Mouse (Mus musculus) spleen, postnatal 36 days (tissue): ENCODE data around the gene Prokr1.
"Not testable (repeated sequence)": the region's sequence is repeated elsewhere in the genome, so short reads cannot be mapped to it uniquely, and the experiment has no call there.

Experiments
- DNase-seq, 2 experiments: peaks; one replicate each; pipeline ENCODE4 v3.0.0; 2022; ENCODE audit warnings: low spot score in 2 of 2, mixed read lengths in 1 of 2

Gene Prokr1

DNA sequence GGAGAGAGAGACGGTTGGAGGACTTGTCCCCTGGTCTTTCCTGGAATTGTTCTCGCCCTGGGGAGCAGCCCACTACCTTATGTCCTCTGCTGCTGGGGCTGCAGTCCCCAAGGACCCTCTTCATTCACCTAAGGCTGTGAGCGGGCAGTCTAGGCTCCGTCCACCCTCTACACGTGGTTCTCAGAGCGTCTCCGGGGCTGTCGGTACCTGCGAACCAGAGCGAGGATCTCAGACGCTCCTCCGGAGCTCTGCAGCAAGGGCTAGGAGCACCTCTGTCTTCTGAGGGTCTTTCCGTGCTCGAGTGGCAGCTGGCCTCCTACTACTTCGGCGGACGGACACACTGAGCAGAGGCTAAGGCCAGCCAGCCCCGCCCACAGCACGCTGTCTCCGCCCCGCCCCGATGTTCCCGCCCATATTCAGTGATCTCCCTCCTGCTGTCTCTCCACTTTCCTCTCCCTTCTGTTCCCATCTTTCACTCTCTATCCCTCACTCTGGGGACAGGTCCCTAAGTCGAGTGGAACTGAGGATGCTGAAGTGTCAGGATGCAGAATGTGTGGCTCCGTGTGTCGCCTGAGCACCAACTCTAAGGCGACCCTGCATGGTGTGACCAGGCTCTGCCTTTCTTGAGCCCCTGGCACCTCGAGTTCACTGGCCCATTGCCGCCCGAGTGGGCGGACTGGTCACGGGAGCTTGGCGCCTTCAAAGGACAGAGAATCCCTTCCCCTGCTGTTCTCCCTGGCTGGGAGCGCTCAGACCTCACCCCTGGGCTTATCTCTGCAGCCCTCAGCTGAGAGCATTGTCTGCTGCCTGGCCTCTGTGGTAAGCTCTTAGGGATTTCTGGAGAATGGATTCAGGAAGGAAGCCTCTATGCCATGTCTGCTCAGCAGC is at the start of gene Prokr1:
Prokr1 (minus strand) TSS at position 350 of the 888 bp plus-strand sequence.
- peak; percentile 24 to 29 for DNase-seq

GRCm38 (mm10) chr6:87638134-87638660 is 47.7 kb upstream of the Prokr1 start:
- DNase-seq: no peak

DNA sequence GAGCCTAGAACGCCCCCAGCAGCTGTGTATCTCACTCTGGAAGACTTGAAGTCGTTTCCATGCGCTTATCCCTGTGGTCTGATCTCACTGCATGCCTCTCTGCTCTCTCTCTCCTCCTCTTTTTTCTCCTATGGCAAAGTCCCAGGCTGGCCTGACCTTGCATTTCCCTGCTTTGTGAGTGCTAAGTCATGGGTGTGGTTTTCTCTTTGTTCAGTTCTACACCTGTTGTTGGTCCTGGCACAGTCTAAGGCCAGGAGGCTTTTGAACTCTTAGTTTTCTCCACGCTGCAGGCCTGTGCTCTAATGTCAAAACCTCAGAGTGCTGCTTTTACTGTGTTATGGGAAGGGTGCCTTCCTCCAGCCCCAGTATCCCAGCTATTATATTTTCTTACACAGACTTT is 41.6 kb upstream of the Prokr1 start:
- no peak for DNase-seq

- DNase-seq: not testable (repeated sequence)
Observed at GRCm38 (mm10) chr6:87628936-87629335, 38.4 kb upstream of the Prokr1 start.

DNA sequence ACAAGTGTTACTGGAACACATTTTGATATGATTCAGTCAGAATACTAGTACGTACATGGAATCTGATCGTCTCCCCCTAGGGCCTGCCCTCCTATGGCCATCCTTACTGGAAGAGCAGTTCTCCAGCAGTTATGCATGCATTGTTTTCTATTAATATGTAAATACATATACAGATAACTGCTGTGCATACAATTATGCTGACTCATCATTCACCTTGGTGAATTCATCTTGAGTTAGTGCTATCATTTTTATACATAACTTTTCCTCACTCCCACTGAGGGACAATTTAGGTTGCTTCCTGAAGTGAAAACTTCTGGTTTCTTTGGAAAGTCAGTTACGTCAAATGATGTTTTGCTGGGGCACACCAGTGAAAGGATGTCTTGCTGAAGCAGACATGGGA is 32.6 kb upstream of the Prokr1 start:
- no peak for DNase-seq

- no peak for DNase-seq
Observed at GRCm38 (mm10) chr6:87621281-87621680, 30.7 kb upstream of the Prokr1 start.

GRCm38 (mm10) chr6:87618021-87618420 is 27.5 kb upstream of the Prokr1 start:
- DNase-seq: no peak

- no peak for DNase-seq
Observed at GRCm38 (mm10) chr6:87615696-87616083, 25.1 kb upstream of the Prokr1 start.

DNA sequence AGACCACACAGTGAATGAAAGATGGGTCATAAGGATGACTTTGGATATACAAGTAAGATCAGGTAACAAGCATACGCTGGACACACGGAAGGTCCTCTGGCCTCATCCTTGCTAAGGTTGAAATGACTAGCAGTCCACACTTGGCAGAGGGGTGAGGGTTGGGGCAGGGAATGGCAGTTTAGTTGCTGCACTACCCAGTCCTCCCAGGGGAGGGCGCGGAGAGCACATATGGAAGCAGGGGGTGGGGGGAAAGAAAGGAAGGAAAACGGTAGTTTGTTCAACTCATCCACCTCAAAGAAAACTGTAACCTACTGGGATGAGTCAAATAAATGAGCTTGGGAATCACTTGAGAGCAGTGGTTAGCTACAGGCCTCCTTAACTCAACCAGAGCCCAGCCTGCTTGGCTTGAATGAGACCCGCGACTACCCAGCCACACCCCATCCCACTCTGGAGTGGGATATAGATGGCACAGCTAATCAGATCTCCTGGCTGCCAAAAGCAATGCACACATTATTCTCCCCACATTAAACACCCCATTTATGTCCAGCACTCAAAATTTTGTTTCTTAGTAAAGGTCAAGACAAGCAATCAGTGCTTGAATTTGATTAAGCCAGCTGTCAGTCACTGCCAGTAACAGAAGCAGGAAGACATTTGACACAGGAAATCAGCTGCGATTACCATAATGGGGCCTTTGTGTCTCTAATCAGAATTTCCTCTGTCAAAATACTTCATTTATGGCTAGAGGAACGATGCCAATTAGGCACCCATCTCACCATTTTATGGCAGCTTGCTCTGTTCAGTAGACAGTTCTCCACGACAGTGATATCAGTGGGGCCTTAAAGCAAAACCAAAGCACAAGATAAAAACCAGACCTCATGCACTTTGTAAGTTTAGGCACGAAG is 24.5 kb upstream of the Prokr1 start:
- peak in 1 of 2 experiments; percentile 8 for DNase-seq

DNA sequence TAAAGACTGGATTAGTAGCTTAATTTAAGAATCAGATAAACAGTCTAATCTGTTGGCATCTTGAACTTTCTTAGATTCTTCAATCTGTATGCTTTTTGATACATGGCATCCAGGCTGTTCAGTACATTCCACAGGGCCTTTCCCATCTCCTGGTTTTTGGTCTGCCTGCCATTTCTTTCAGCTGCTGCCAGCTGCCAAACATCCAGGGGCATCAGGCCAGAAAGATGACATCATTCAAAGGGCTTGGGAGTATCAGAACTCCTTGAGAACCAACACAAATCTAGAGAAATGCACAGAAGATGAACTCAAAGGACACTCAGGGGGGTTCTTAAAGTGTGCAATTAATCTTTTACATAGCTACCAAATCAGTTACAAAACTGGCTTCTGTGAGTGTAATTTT is 9.3 kb upstream of the Prokr1 start:
- no peak for DNase-seq

DNA sequence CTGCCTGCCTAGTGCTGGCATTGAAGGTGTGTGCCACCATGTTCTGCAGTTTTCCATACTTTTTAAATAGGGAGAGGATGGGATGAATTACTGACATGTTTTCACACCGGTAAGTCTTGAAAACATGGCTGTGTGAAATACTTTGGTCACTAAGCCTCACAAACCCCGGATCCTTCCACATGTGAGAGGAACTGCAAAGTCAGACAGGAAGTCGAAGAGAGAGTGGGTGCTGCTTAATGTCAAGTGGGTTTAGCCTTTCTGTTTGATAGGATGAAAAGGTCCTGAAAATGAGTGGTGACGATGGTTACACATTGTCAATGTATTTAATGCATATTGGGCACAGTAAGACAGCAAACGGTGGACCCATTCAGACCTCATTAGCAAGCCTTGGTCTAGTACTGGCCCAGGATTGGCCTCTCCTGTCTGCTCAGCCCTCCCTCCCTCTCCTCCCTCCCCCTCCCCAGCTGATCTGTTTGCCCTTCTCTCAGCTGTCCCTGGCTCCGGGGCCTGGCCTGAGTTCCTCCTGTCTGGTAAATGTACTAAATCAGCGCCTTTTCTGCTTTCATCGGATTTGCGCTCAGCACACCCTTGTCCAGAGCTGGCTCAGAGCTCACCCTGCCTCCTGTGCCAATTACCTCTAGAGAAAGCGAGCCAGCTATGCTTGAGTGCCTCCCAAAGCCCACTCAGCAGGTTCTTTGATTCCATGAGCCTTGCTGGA is 6.7 kb upstream of the Prokr1 start:
- no peak for DNase-seq

DNA sequence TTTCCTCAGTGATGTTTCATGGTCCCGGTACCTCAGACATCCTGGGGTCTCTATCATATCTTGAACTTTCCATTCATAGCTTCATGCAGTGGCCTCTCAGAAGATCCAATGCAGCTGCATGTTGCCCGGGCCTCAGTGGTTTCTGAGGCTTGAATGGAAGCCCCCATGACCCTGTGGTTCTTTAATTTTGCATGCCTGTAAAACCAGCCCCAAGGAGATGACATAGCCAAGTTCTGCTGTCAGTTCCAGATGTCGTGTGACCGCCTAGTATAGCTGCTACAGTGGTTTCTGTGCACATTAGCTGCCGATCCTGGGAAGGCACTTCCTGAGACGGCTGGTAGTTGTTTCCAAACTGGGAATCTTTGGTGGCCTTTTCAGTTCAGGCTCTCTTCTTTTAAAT is 3.6 kb upstream of the Prokr1 start:
- no peak for DNase-seq

DNA sequence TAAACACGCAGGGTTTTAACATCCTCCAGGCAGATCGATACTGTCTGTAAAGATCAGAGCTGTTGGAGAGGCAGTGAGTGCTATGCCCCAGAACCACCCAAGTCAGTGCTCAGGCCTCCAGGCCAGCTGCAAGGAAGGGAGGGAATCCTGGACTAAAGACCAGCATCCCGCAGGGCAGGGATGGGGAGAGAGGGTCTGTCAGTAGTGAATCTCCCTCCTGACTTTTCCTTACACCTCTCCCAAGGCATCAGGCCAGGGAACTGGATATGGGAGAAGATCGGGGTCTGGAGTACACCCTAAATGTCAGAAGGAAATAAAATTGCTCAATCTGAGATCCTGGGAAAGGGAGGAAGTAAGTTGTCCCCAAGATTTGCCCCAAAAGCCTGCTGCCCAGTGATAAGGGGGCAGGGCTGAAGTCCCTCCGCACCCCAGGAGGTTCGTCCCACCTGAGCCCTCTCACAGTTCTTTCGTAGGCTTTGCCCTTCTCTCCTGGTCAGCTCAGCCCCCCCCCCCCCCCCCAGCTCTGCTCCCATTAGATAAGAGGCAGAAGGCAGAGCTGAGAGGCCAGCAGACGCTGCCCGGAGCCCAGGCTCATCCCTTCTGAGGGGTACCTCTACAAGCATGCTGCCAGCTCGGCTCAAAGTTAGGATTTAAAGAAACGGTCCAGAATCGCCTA is 687 bp downstream of the Prokr1 start:
- DNase-seq: no peak

DNA sequence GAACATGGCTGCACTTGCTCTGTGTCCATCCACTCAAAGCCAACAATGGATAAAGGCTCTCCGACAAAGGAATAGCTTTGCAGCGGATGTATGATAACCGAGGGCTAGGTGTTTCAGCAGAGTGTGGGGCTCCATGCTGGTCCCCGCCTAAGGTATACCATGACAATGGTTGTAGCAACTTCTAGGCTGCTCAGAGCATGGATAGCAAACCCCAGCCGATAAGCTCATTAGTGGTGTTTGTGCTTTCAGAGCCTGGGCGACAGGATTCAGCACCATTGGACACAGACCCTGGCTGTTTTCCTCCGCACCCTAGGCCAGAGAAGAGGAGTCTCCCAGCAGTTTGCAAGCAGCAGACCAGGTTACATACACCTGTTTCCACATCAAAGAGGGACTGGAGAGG is 6.6 kb downstream of the Prokr1 start:
- DNase-seq: no peak

DNA sequence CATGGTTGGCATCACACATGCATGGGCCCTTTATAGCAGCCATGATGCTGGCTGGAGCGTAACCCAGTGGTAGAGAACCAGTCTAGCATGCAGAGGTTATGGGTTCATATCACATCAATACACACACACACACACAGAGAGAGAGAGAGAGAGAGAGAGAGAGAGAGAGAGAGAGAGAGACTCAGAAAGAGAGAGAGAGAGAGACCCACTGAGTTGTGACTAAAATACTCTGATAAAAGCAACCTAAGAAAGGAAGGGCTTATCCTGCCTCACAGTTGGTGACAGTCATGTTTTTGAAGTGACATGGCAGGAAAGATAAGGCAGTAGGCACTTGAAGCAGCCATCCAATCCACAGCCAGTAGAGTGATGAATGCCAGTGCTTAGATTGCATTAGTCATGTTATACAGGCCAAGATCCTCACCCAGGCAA is 7.3 kb downstream of the Prokr1 start:
- peak in 1 of 2 experiments; percentile 61 for DNase-seq

DNA sequence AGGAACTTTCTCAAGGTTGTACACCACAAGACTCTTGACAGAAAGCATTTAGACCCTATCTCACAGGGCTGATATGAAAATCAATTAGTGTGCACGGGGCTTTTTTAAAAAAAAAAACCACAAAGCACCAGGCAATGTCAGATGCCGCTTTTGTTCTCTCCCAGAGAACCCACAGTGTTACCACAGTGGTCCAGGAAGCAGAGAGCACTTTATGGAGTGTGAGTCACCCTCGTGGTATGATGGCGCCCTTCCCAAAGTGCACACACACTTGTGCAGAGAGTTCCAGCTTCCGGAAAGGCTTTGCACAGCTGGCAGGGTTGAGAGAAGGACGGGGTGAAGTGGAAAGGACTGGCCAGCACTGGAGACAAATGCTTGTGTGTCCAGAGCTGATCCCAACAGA is 8.1 kb downstream of the Prokr1 start:
- no peak for DNase-seq

DNA sequence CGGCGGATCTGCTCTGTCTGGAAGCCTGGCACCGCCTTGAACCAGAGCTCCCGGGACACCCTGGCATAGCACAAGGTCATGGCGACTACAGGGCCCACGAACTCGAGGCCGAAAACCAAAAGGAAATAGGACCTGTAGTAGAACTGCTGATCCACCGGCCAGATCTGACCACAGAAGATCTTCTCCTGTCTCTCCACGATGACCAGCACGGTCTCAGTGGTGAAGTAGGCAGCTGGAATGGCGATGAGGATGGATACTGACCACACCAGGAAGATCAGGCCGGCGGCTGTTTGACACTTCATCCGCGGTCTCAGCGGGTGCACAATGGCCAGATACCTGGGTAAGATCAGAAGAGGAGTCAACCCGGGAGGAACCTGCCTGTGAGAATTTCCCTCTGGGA is 9.0 kb downstream of the Prokr1 start:
- no peak for DNase-seq

DNA sequence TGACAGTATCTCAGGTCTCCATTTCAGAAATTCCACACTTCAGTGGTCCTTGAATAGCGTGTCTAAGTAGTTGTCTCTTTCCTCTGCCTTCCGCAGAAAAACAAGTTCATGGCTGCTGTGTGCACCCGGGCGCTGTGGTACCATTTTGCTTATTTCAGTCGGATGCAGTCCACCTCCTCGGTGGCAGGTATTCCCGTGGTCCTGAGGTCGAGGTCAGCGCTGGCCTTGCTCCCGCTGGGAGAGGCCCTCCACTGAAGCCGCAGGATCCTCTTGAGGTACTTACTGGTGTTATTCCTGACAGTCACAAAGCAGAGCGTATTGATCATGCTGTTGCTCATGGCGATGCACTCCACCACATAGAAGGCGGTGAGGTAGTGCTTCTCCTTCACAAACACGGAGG is 9.5 kb downstream of the Prokr1 start:
- DNase-seq: no peak

- DNase-seq: no peak
Observed at GRCm38 (mm10) chr6:87578247-87578646, 12.3 kb downstream of the Prokr1 start.

GRCm38 (mm10) chr6:87576648-87577330 is 13.8 kb downstream of the Prokr1 start:
- no peak for DNase-seq
